Mouse (Mus musculus): ENCODE results near the gene Zbtb1.

DNA sequence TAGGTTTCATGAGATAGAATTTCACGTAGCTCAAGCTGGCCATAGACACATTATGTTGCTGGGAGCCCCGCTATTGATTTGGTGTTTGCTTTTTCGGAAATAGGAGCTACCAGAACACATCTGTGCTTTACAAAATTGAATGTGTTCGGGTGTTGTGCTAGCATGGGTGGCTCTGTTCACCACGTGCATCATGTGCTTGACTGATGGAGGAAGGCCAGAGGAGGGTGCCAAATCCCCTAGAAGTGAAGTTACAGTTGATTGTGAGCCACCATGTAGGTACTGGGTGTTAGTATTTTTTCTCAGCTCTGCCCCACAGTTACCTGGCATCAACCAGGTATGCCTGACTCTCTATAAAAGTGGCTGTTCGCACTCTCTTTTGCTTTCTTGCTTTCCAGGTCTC is 74.8 kb downstream of the Zbtb1 start:
- TF ChIP-seq POLR2A (IDR thresholded peaks at IDR 0.05; ENCODE audit: extremely low read depth, insufficient read depth, low read length) (no peak), CTCF (IDR thresholded peaks at IDR 0.05; ENCODE audit: low read depth, low read length) (no peak)

All from liver, adult 2 months (tissue).